ENCODE assay signal across 24 mouse cellular contexts in the genomic region with DNA sequence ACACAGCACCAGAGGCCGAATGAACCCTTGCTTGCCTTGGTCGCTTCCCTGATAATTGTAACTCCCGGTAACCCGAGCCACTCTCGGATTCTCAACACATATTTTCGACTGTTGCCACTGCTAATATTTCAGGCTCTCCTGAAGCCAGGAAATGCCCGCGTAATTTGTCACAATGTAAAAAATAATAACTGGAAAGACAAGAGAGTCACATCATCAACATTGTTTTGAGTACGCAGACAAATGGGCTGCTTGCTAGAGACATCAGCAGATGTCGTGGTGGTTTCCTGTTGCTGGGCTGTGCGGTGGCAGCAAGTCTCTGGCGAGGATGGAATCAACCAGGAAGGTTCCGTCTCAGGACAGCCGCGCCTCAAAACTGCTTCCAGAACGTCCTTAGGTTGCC.
DNase-seq lines count a peak whose midpoint lies in the region; ATAC-seq lines count a peak whose summit lies in the region.
"Had no signal": no experiment of that assay in that cellular context is flagged by ENCODE, and none has a peak within 500 bp of the region (broad histone marks: within the 10 kb centered on the region; RNA-seq: fewer than 3 reads in every experiment).

No protein-coding gene starts in this region.

- H3K9me3 ChIP-seq in heart, embryonic 16.5 days (replicated peaks; ENCODE audit: control insufficient read depth, low read length), result no peaks in the 10 kb centered on the region
- no peaks in the 10 kb centered on the region for H3K9me3 ChIP-seq in heart, embryonic 10.5 days
- no peaks in the 10 kb centered on the region for H3K9me3 ChIP-seq in lung, embryonic 15.5 days
- no peaks in the 10 kb centered on the region for H3K9me3 ChIP-seq in limb, embryonic 10.5 days (replicated peaks)
- H3K9me3 ChIP-seq: heart, embryonic 12.5 days; limb, embryonic 12.5 days; liver, embryonic 15.5 days; midbrain, embryonic 12.5 days had no signal

- no peak overlapping the region for H3K27ac ChIP-seq in heart, embryonic 16.5 days (ENCODE audit: low read length)
- no peak overlapping the region for H3K27ac ChIP-seq in heart, embryonic 10.5 days
- no peak overlapping the region for H3K27ac ChIP-seq in lung, embryonic 15.5 days
- H3K27ac ChIP-seq in limb, embryonic 10.5 days, result no peak overlapping the region
- H3K27ac ChIP-seq: hindbrain, embryonic 14.5 days; kidney, postnatal 0 days; limb, embryonic 12.5 days; liver, embryonic 15.5 days; midbrain, embryonic 12.5 days had no signal

- no peak for ATAC-seq in heart, embryonic 16.5 days (replicated peaks; ENCODE audit: extremely low read depth, insufficient read depth, low FRiP score)
- 0 out of 2 replicates have a peak, but pooled peaks have one; percentile 46 for ATAC-seq in lung, embryonic 15.5 days (ENCODE audit: borderline replicate concordance, extremely low read depth, low FRiP score, low TSS enrichment)
- ATAC-seq: forebrain, embryonic 16.5 days; intestine, postnatal 0 days; lung, postnatal 0 days had no signal

- no peak overlapping the region for H3K4me3 ChIP-seq in heart, embryonic 16.5 days (ENCODE audit: low read length)
- no peak overlapping the region for H3K4me3 ChIP-seq in heart, embryonic 10.5 days
- H3K4me3 ChIP-seq in lung, embryonic 15.5 days, result no peak overlapping the region
- H3K4me3 ChIP-seq in limb, embryonic 10.5 days, result no peak overlapping the region
- H3K4me3 ChIP-seq: erythroblast, embryonic 14.5 days; heart, embryonic 12.5 days; limb, embryonic 12.5 days; liver, embryonic 15.5 days; midbrain, embryonic 12.5 days had no signal

- no peak overlapping the region for H3K9ac ChIP-seq in heart, embryonic 16.5 days (ENCODE audit: low read length)
- H3K9ac ChIP-seq in lung, embryonic 15.5 days, result no peak overlapping the region
- H3K9ac ChIP-seq: heart, embryonic 12.5 days; hindbrain, embryonic 14.5 days; limb, embryonic 12.5 days; liver, embryonic 15.5 days; midbrain, embryonic 12.5 days had no signal

- 63% methylated on average over 16 of the region's 16 CpGs for WGBS in heart, embryonic 16.5 days
- WGBS in heart, embryonic 10.5 days, result 79% methylated on average over 16 of the region's 16 CpGs
- 40% methylated on average over 16 of the region's 16 CpGs for WGBS in lung, embryonic 15.5 days
- 79% methylated on average over 16 of the region's 16 CpGs for WGBS in limb, embryonic 10.5 days

- H3K27me3 ChIP-seq in heart, embryonic 16.5 days (ENCODE audit: control insufficient read depth, insufficient read depth, low read length), result no peaks in the 10 kb centered on the region
- H3K27me3 ChIP-seq in heart, embryonic 10.5 days (ENCODE audit: insufficient read depth, poor library complexity, severe bottlenecking), result no peaks in the 10 kb centered on the region
- H3K27me3 ChIP-seq in lung, embryonic 15.5 days, result no peaks in the 10 kb centered on the region
- no peaks in the 10 kb centered on the region for H3K27me3 ChIP-seq in limb, embryonic 10.5 days (ENCODE audit: low read depth, poor library complexity, severe bottlenecking)
- H3K27me3 ChIP-seq: heart, embryonic 12.5 days; limb, embryonic 12.5 days; liver, embryonic 15.5 days; midbrain, embryonic 12.5 days had no signal

- no peaks in the 10 kb centered on the region for H3K36me3 ChIP-seq in heart, embryonic 16.5 days (ENCODE audit: control insufficient read depth, insufficient read depth)
- H3K36me3 ChIP-seq in heart, embryonic 10.5 days, result no peaks in the 10 kb centered on the region
- H3K36me3 ChIP-seq in lung, embryonic 15.5 days, result no peaks in the 10 kb centered on the region
- H3K36me3 ChIP-seq in limb, embryonic 10.5 days, result no peaks in the 10 kb centered on the region
- H3K36me3 ChIP-seq: G1E; heart, embryonic 12.5 days; limb, embryonic 12.5 days; liver, embryonic 15.5 days; midbrain, embryonic 12.5 days had no signal

- no peaks in the 10 kb centered on the region for H3K4me1 ChIP-seq in heart, embryonic 16.5 days (ENCODE audit: control insufficient read depth, insufficient read depth, low read length)
- no peaks in the 10 kb centered on the region for H3K4me1 ChIP-seq in heart, embryonic 10.5 days
- H3K4me1 ChIP-seq in lung, embryonic 15.5 days, result 0 out of 2 replicates have a peak, but pooled peaks cover 3% of the 10 kb centered on the region
- H3K4me1 ChIP-seq in limb, embryonic 10.5 days, result 0 out of 2 replicates have a peak, but pooled peaks cover 3% of the 10 kb centered on the region
- H3K4me1 ChIP-seq: heart, embryonic 12.5 days; limb, embryonic 12.5 days; liver, embryonic 15.5 days; midbrain, embryonic 12.5 days had no signal

- peak; percentile 22 for DNase-seq in embryo, embryonic 10.5 days (ENCODE audit: low spot score)
- DNase-seq in embryo, embryonic 10 days (ENCODE audit: low spot score), result no peak
- no peak for DNase-seq in heart, embryonic 10.5 days (ENCODE audit: low spot score)
- no peak for DNase-seq in lung, postnatal 14 days
- DNase-seq in limb, embryonic 10.5 days (ENCODE audit: low spot score), result peak; percentile 29
- DNase-seq in frontal cortex, postnatal 10 days (ENCODE audit: low spot score in 2 of 2), result no peak
- DNase-seq: adrenal gland, adult 8-10 months; cerebellum, adult 8-10 months; cerebellum, postnatal 25 days; gastrocnemius, postnatal 10 days; heart, postnatal 10 days had no signal

- 0 out of 2 replicates have a peak overlapping the region, but pooled peaks have one; percentile 10 for H3K4me2 ChIP-seq in heart, embryonic 16.5 days (ENCODE audit: low read depth, low read length)
- H3K4me2 ChIP-seq in lung, embryonic 15.5 days, result peak overlapping the region; percentile 31; the same call in 1 of the 2 replicates
- H3K4me2 ChIP-seq: heart, embryonic 12.5 days; hindbrain, embryonic 14.5 days; limb, embryonic 12.5 days; liver, embryonic 15.5 days; midbrain, embryonic 12.5 days had no signal

Comparison
In these comparisons a context has a peak if more than half of its experiments do, and no peak if none do; other contexts are left out.
1. DNase-seq: peak in embryo, embryonic 10.5 days (single experiment) and limb, embryonic 10.5 days (single experiment); none in embryo, embryonic 10 days (single experiment), heart, embryonic 10.5 days (single experiment), lung, postnatal 14 days (single experiment) and frontal cortex, postnatal 10 days (0 of 2).